Mouse (Mus musculus): ENCODE measurements around the gene Gm10375.
"Not testable (repeated sequence)": the region's sequence is repeated elsewhere in the genome, so short reads cannot be mapped to it uniquely, and the experiment has no call there.

Gm10375 gene

DNA sequence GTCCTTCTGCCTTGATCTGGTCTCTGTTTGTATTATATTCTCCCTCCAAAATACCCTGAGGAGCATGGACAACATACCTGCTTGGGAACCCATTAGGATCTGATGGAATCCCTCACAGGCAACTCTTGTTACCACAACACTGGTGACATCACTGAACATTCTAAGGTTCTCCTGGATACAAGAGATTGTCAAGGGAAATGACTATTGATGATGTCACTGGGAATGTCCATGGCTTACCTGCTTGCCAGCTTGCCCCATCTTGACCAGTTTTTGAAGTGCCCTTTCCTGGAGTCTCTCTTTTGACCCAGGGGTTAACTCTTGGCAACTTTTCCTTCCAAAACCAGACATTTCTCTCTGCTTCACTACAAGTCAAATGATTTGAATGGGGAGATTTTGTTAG, at the start of gene Gm10375:
Gene Gm10375 (minus strand): TSS at position 101 of the 400 bp plus-strand sequence.
- DNase-seq (ENCODE audit: low spot score), result not testable (repeated sequence)

DNA sequence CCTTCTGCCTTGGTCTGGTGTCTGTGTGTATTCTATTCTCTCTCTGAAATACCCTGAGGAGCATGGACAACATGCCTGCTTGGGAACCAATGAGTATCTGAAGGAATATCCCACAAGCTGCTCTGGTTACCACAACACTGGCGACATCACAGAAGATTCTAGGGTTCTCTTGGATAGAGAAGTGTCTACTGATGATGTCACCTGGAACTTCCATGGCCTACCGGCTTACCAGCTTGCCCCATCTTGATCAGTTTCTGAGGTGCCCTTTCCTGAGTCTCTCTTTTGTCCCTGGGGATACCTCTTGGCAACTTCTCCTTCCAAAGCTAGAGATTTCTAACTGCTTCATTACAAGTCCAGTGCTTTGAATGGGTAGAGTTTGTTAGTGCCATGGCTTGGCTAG, 28.8 kb downstream of the Gm10375 start, which contains the start of gene Gm17654:
Gene Gm17654 (minus strand): TSS at position 101 of the 400 bp plus-strand sequence.
- not testable (repeated sequence) for DNase-seq (ENCODE audit: low spot score)

DNA sequence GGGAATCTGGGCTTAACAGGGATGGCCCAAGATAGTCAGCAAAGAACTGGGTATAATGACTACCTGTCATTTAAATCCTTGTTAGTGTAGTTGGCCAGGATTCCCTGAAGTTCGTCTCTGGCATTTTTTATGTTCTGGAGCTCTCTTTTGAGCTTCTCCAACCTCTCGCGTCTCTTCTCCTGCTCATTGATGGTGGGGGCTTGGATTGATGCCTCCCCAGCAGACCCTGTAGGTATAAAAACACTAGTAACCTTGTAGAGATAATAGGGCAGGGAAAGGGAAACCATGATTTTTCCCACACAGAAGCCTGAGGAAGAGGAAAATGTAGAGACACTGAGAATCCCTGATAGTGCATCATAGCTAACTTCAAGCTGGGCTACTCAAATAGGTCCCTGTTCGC, 29.8 kb downstream of the Gm10375 start:
- DNase-seq (ENCODE audit: low spot score), result not testable (repeated sequence)

All from T-cell, adult 2 months (primary cell).